Mouse (Mus musculus): Measurements from ENCODE around the gene Pi4ka. TPM values are rescaled to one million over a fixed set of nuclear protein-coding genes. Genes with fewer than 3 reads are reported as not detected.

Pi4ka gene
- total and polyA plus RNA-seq, 3 experiments, result 40.5 to 149 (median 88.4) TPM

DNA sequence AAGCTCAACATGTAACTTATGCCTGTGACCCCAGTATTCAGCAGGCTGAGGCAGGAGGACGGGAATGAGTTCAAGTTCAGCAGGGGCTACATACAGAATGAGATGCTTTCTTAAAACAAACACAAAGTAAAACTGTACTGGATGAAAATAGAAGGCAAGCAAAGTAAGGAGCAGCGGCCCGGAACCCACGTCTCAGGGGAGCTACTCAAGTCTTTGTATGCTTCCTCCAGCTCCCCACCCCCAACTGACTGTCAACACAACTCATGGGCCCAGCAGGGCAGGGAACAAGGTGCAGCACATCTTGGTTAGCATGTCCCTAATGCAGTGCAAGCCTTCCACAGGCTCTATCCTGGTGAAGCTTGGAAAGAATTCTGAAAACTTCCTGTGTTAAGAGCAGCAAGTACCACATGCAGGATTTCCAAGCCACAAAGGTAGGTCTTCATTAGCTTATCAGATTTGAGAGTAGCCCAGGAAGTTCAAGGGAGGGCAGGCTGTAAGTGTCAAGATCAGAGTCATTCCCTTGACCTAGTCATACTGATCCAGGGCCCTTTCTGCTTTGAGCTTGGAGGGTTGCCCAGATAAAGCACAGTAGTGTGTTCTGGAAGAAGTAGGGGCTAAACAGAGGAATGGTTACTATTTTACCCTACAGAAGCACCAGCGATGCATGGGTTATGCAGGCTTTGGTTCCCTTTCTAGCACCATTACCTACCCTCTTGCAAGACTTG is 102.4 kb downstream of the Pi4ka start:
- no peaks in the 10 kb centered on the region for H3K9me3 ChIP-seq (replicated peaks; ENCODE audit: low read length)
- peaks cover 35 to 53% of the 10 kb centered on the region in 2 experiments for H3K4me1 ChIP-seq (ENCODE audit: control insufficient read depth in 1 of 2, insufficient read depth in 2 of 2)
- no peak overlapping the region for H3K4me3 ChIP-seq (replicated peaks in 1 of 3; ENCODE audit: low read depth in 2 of 3, low read length in 2 of 3, poor library complexity in 1 of 3)
- dilution Hi-C loops (cut with MboI; ENCODE audit: extremely low pct_ligation_motif_present, extremely low pct_unique_long_range_greater_than_20kb, low sequenced_read_pairs), result no loop called here
- in situ Hi-C loops (cut with MboI; ENCODE audit: low pct_ligation_motif_present, low pct_unique_long_range_greater_than_20kb, low sequenced_read_pairs), result loop anchor here (5.0 kb wide), 1 partner anchor 34 kb away; no protein-coding TSS in a partner anchor
- peak overlapping the region; percentile 11; the same call in 1 of the 2 replicates for H3K27ac ChIP-seq (ENCODE audit: insufficient read depth, low read depth)
- peaks cover 56 to 84% of the 10 kb centered on the region in 2 experiments for H3K36me3 ChIP-seq (replicated peaks in 1 of 2; ENCODE audit: control insufficient read depth in 1 of 2, insufficient read depth in 1 of 2, low read length in 1 of 2)
- H3K27me3 ChIP-seq (replicated peaks), result no peaks in the 10 kb centered on the region
- H3K4me2 ChIP-seq (ENCODE audit: insufficient read depth, low read depth, poor library complexity, severe bottlenecking), result peak overlapping the region; percentile 24
- no peak overlapping the region for H3K9ac ChIP-seq (ENCODE audit: insufficient read depth, low read depth)
- peak; percentile 83 for DNase-seq (ENCODE audit: extremely low read depth)
- TF ChIP-seq BHLHE40 (IDR thresholded peaks at IDR 0.05; ENCODE audit: low read depth, low read length), result peak; percentile 9; the same call in 1 of the 2 replicates
- peak; percentile 34; the same call in 1 of the 2 replicates for TF ChIP-seq UBTF (IDR thresholded peaks at IDR 0.05; ENCODE audit: low read depth, low read length)
- TF ChIP-seq MEF2A (IDR thresholded peaks at IDR 0.05; ENCODE audit: borderline replicate concordance, low read depth, low read length), result peak; percentile 83
- TF ChIP-seq ETS1 (conservative IDR thresholded peaks at IDR 0.05; ENCODE audit: low read depth, low read length), result peak; percentile 28; the same call in 1 of the 2 replicates
- TF ChIP-seq JUN (IDR thresholded peaks at IDR 0.05; ENCODE audit: insufficient read depth, low read depth, low read length), result no peak
- no peak for TF ChIP-seq TBP (conservative IDR thresholded peaks at IDR 0.05; ENCODE audit: low read depth, low read length)
- peak; percentile 76 for TF ChIP-seq CHD2 (IDR thresholded peaks at IDR 0.05; ENCODE audit: low read length)
- 0 out of 2 replicates have a peak, but pooled peaks have one; percentile 24 for TF ChIP-seq ELF1 (IDR thresholded peaks at IDR 0.05; ENCODE audit: low read depth, low read length)
- H3K79me2 ChIP-seq (replicated peaks; ENCODE audit: control insufficient read depth, extremely low read depth, insufficient read depth, poor library complexity, severe bottlenecking), result no peaks in the 10 kb centered on the region

DNA sequence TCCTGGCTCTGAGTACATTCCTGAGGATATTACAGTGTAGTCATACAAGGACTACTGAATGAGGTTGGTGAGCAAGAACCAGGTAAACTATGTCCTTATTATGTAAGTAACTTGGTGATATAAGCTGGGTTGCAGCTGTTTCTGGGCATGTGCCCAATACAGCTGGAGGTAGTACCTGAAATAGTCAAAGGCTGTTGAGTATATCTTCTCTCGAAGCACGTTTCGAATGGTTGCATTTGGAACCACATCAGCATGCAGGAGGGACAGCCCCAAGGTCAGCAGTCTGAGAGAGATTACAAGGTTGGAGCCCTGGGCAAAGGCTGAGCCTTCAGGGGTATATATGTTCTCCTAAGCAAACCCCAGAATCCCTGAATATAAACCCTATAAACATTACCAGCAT is 105.3 kb downstream of the Pi4ka start:
- Histone ChIP-seq H3K79me2 (replicated peaks; ENCODE audit: control insufficient read depth, extremely low read depth, insufficient read depth, poor library complexity, severe bottlenecking) (no peaks in the 10 kb centered on the region), H3K27me3 (replicated peaks) (no peaks in the 10 kb centered on the region), H3K4me2 (ENCODE audit: insufficient read depth, low read depth, poor library complexity, severe bottlenecking) (no peak overlapping the region), H3K4me3 (replicated peaks in 1 of 3; ENCODE audit: low read depth in 2 of 3, low read length in 2 of 3, poor library complexity in 1 of 3) (no peak overlapping the region), H3K36me3 (replicated peaks in 1 of 2; ENCODE audit: control insufficient read depth in 1 of 2, insufficient read depth in 1 of 2, low read length in 1 of 2) (peaks cover 56 to 87% of the 10 kb centered on the region in 2 experiments), H3K4me1 (ENCODE audit: control insufficient read depth in 1 of 2, insufficient read depth in 2 of 2) (peaks cover 35 to 53% of the 10 kb centered on the region in 2 experiments), H3K9ac (ENCODE audit: insufficient read depth, low read depth) (no peak overlapping the region), H3K27ac (ENCODE audit: insufficient read depth, low read depth) (no peak overlapping the region), H3K9me3 (replicated peaks; ENCODE audit: low read length) (no peaks in the 10 kb centered on the region)
- TF ChIP-seq ETS1 (conservative IDR thresholded peaks at IDR 0.05; ENCODE audit: low read depth, low read length) (peak; percentile 99), MYC (IDR thresholded peaks at IDR 0.05; ENCODE audit: low read depth, low read length) (peak; percentile 73), TCF12 (IDR thresholded peaks at IDR 0.05; ENCODE audit: low read depth, low read length) (peak; percentile 59; the same call in 1 of the 2 replicates), SMC3 (IDR thresholded peaks at IDR 0.05; ENCODE audit: low read depth, low read length) (no peak), USF2 (conservative IDR thresholded peaks at IDR 0.05; ENCODE audit: low read depth, low read length) (no peak), IRF4 (IDR thresholded peaks at IDR 0.05; ENCODE audit: low read depth, low read length) (peak; percentile 57; the same call in 1 of the 2 replicates), MAX (IDR thresholded peaks at IDR 0.05; ENCODE audit: low read length) (peak; percentile 54; the same call in 1 of the 2 replicates), RCOR1 (conservative IDR thresholded peaks at IDR 0.05; ENCODE audit: low read depth, low read length) (0 out of 2 replicates have a peak, but pooled peaks have one; percentile 29), SIN3A (IDR thresholded peaks at IDR 0.05; ENCODE audit: low read length) (peak; percentile 57), BHLHE40 (IDR thresholded peaks at IDR 0.05; ENCODE audit: low read depth, low read length) (peak; percentile 96), MEF2A (IDR thresholded peaks at IDR 0.05; ENCODE audit: borderline replicate concordance, low read depth, low read length) (peak; percentile 88), EP300 (IDR thresholded peaks at IDR 0.05; ENCODE audit: low read length) (peak; percentile 57), NELFE (IDR thresholded peaks at IDR 0.05; ENCODE audit: low read depth, low read length) (no peak)
- in situ Hi-C loops (cut with MboI; ENCODE audit: low pct_ligation_motif_present, low pct_unique_long_range_greater_than_20kb, low sequenced_read_pairs) (loop anchor here (5.0 kb wide), 1 partner anchor 36 kb away; no protein-coding TSS in a partner anchor), dilution Hi-C loops (cut with MboI; ENCODE audit: extremely low pct_ligation_motif_present, extremely low pct_unique_long_range_greater_than_20kb, low sequenced_read_pairs) (no loop called here)
- peak; percentile 85 for DNase-seq (ENCODE audit: extremely low read depth)

Data from CH12.LX (cell line).